Mouse (Mus musculus) heart, adult 2 months (tissue): ENCODE results near the gene Ints7. TPM values are rescaled to one million over a fixed set of nuclear protein-coding genes. Genes with fewer than 3 reads are reported as not detected.

Experiments
- DNase-seq, 2 experiments: peaks; one replicate each; pipeline ENCODE4 v3.0.0; 2021
- H3K27ac ChIP-seq: fragments of 200-600 bp; 2 replicates; pipeline ENCODE4 v1.8.1; 2022
- H3K27me3 ChIP-seq: fragments of 200-500 bp; 2 replicates; pipeline ENCODE4 v1.6.1; 2012; ENCODE audit warnings: mild to moderate bottlenecking, low read length, inconsistent platforms, mixed read lengths; ENCODE audit not compliant: control insufficient read depth, insufficient read depth
- H3K36me3 ChIP-seq: fragments of 200-500 bp; 2 replicates; pipeline ENCODE4 v1.6.1; 2012; ENCODE audit warnings: low read length, inconsistent platforms; ENCODE audit not compliant: control insufficient read depth, insufficient read depth
- H3K4me1 ChIP-seq: fragments of 200-500 bp; 2 replicates; pipeline ENCODE4 v1.6.1; 2011; ENCODE audit warnings: low read length; ENCODE audit not compliant: control insufficient read depth, insufficient read depth
- H3K4me3 ChIP-seq: fragments of 200-600 bp; 2 replicates; pipeline ENCODE4 v1.8.1; 2022
- H3K79me2 ChIP-seq: fragments of 200-500 bp; replicated peaks from 2 replicates; pipeline ENCODE4 v1.6.1; 2012; ENCODE audit warnings: mild to moderate bottlenecking, inconsistent platforms, low read length, moderate library complexity, mixed read lengths; ENCODE audit not compliant: control insufficient read depth, insufficient read depth
- H3K9ac ChIP-seq: fragments of 200-500 bp; 2 replicates; pipeline ENCODE4 v1.6.1; 2012; ENCODE audit warnings: low read depth, mild to moderate bottlenecking, control low read depth, inconsistent platforms, low read length, mixed read lengths
- CTCF ChIP-seq: fragments of 200-600 bp; IDR thresholded peaks from 2 replicates; pipeline ENCODE4 v1.8.1; 2022; ENCODE audit warnings: antibody characterized with exemption, mild to moderate bottlenecking, moderate library complexity
- EP300 ChIP-seq: fragments of 200-500 bp; IDR thresholded peaks from 2 replicates; pipeline ENCODE4 v1.6.1; 2011; ENCODE audit warnings: low read depth, low read length, control low read depth; ENCODE audit not compliant: insufficient read depth
- POLR2A ChIP-seq: fragments of 200-500 bp; IDR thresholded peaks from 2 replicates; pipeline ENCODE4 v1.6.1; 2011; ENCODE audit warnings: mild to moderate bottlenecking, low read depth, low read length, control low read depth; ENCODE audit not compliant: insufficient read depth
- WGBS: fragments of 180-500 bp; shearing (Covaris S2); methylation state at CpG from one replicate; pipeline ENCODE4 v1.1.7; 2018; 5-methylcytosine and 5-hydroxymethylcytosine counted together
- intact Hi-C: fragments of 180-260 bp; cut with DNase I; formaldehyde crosslinking; loops from one replicate; pipeline ENCODE4 v1.15.1; 2025
- polyA plus RNA-seq: library from polyadenylated mRNA; depleted of rRNA; stranded (reverse); fragments of >200 nt; gene quantifications from 2 replicates; pipeline ENCODE4 v1.2.3, GENCODE M21; 2012
- total RNA-seq, 2 experiments: library from RNA; stranded (reverse); gene quantifications; 2 replicates each; pipeline ENCODE4 v1.2.3; 2021

Ints7 gene
- total and polyA plus RNA-seq, 3 experiments, result 9.5 to 16.3 (median 11.2) TPM

GRCm38 (mm10) chr1:191647590-191647989 lies 72.2 kb downstream of the Ints7 start:
- Histone ChIP-seq H3K27me3 (no peaks in the 10 kb centered on the region), H3K79me2 (no peaks in the 10 kb centered on the region), H3K4me3 (no peak overlapping the region), H3K27ac (no peak overlapping the region), H3K9ac (no peak overlapping the region), H3K36me3 (no peaks in the 10 kb centered on the region), H3K4me1 (no peaks in the 10 kb centered on the region)
- intact Hi-C loops, result no loop called here
- no peak for TF ChIP-seq POLR2A
- TF ChIP-seq CTCF, result no peak
- TF ChIP-seq EP300, result no peak
- 79% methylated on average over 3 of the region's 3 CpGs for WGBS
- no peak for DNase-seq

DNA sequence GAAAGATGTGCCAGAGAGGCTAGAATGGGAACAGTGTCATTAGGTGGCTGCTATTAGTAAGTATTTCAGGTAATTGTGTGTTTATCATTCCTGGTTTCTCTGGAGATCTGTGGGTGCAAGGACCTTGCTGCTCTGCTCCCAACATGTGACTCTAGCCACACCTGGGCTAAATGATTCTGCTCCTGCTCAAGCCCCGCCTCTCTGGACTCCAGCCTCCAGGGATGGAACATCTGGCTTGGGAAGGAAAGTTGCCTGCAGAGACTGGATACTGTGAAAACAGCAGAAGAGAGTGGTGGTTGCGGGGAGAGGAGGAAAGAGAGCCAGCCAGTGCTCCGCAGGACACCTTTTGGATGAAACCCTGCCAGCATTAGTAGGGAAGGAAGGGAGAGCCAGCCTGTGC lies 84.0 kb downstream of the Ints7 start:
- Histone ChIP-seq H3K9ac (no peak overlapping the region), H3K36me3 (no peaks in the 10 kb centered on the region), H3K27me3 (0 out of 2 replicates have a peak, but pooled peaks cover 2% of the 10 kb centered on the region), H3K79me2 (no peaks in the 10 kb centered on the region), H3K27ac (no peak overlapping the region), H3K4me1 (no peaks in the 10 kb centered on the region), H3K4me3 (no peak overlapping the region)
- TF ChIP-seq EP300 (no peak), POLR2A (no peak), CTCF (no peak)
- WGBS, result 72% methylated on average over 3 of the region's 3 CpGs
- DNase-seq, result no peak
- intact Hi-C loops, result no loop called here

- H3K36me3 ChIP-seq, result no peaks in the 10 kb centered on the region
- H3K79me2 ChIP-seq, result no peaks in the 10 kb centered on the region
- H3K27ac ChIP-seq, result no peak overlapping the region
- no peaks in the 10 kb centered on the region for H3K4me1 ChIP-seq
- TF ChIP-seq CTCF, result no peak
- TF ChIP-seq EP300, result no peak
- no peak for TF ChIP-seq POLR2A
- WGBS, result 72% methylated on average over 8 of the region's 8 CpGs
- H3K9ac ChIP-seq, result no peak overlapping the region
- no peak overlapping the region for H3K4me3 ChIP-seq
- intact Hi-C loops, result no loop called here
- H3K27me3 ChIP-seq, result 0 out of 2 replicates have a peak, but pooled peaks cover 2% of the 10 kb centered on the region
- no peak for DNase-seq
Measured at GRCm38 (mm10) chr1:191661019-191661796, 85.8 kb downstream of the Ints7 start.

DNA sequence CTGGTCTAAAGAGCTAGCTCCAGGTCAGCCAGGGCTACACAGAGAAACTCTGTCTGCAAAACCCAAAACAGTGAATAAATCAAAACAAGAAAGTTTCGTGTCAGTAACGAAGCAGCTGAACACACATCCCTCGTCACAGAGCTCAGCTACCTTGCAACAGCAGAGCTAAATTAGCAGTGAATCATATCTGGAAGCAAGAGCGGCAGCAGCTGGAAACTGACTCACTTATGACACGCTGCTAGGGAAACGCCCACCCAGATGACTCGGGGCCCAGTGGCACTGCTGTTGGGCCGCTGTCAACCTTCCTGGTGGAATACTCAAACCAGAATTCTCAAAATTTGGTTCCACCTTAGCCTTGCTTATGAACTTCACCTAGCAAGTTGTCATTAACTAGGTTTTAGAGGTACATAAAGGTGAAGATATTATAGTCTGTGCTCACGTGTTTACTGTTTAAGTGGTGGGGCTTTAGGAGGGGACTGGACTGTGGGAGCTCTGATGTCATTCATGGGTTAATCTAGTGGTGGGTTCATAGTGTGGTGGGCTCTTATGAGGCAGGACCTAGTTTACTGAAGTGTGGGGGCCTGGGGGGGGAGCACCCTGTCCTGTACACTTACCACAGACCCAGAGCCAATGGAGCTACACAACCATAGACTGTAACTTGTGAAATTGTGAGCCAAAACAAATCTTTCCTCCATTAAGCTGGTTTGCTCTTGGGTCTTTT lies 86.9 kb downstream of the Ints7 start:
- no peaks in the 10 kb centered on the region for H3K27me3 ChIP-seq
- no peaks in the 10 kb centered on the region for H3K36me3 ChIP-seq
- no peak overlapping the region for H3K27ac ChIP-seq
- DNase-seq, result peak; percentile 37 to 42
- no peak overlapping the region for H3K4me3 ChIP-seq
- 32% methylated on average over 9 of the region's 9 CpGs for WGBS
- no peaks in the 10 kb centered on the region for H3K4me1 ChIP-seq
- TF ChIP-seq POLR2A (no peak), CTCF (no peak), EP300 (no peak)
- no peak overlapping the region for H3K9ac ChIP-seq
- intact Hi-C loops, result no loop called here
- H3K79me2 ChIP-seq, result no peaks in the 10 kb centered on the region

- H3K4me3 ChIP-seq, result no peak overlapping the region
- H3K4me1 ChIP-seq, result no peaks in the 10 kb centered on the region
- H3K36me3 ChIP-seq, result no peaks in the 10 kb centered on the region
- H3K27ac ChIP-seq, result no peak overlapping the region
- no peak for TF ChIP-seq POLR2A
- no peak for TF ChIP-seq CTCF
- TF ChIP-seq EP300, result no peak
- no peaks in the 10 kb centered on the region for H3K27me3 ChIP-seq
- intact Hi-C loops, result no loop called here
- no peaks in the 10 kb centered on the region for H3K79me2 ChIP-seq
- DNase-seq, result no peak
- no peak overlapping the region for H3K9ac ChIP-seq
- WGBS, result 61% methylated on average over 8 of the region's 8 CpGs
Measured at GRCm38 (mm10) chr1:191662899-191663500, 87.6 kb downstream of the Ints7 start.
